Mouse (Mus musculus): ENCODE results near the gene Cnih2. TPM values are rescaled to one million over a fixed set of nuclear protein-coding genes. Genes with fewer than 3 reads are reported as not detected.

Gene Cnih2
- polyA plus RNA-seq, 1 experiment, result 5.2 TPM

GRCm38 (mm10) chr19:5083961-5084833 is 14.1 kb downstream of the Cnih2 start:
- no peak overlapping the region for H3K4me3 ChIP-seq (ENCODE audit: insufficient read depth, low read length)
- TF ChIP-seq POLR2A (IDR thresholded peaks at IDR 0.05; ENCODE audit: low read depth, low read length), result no peak
- no peak for TF ChIP-seq CTCF (IDR thresholded peaks at IDR 0.05; ENCODE audit: borderline replicate concordance, insufficient read depth, low read length)
- no peak overlapping the region for H3K27ac ChIP-seq (ENCODE audit: insufficient read depth, low read length)
- no peaks in the 10 kb centered on the region for H3K4me1 ChIP-seq (ENCODE audit: control insufficient read depth, insufficient read depth, low read length)

DNA sequence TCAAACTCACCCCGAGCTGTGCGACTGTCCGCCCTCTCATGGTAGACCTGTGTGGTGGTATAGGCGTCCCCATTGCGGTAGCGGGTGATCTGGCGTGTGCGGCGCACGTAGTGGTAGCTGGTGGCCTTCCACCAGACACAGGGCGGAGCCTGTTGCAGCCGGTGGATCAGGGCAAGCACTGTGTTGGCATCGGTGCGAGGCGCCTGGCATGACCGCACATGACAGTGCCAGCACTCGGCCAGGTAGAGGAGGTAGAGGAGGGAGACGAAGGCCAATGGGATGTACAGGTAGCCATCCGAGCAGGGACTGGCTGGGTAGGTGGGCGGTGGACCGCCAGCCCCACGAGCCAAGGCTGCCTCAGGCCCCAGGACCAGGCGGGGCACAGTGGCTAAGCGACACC is 15.7 kb downstream of the Cnih2 start:
- TF ChIP-seq POLR2A (IDR thresholded peaks at IDR 0.05; ENCODE audit: low read depth, low read length), result no peak
- TF ChIP-seq CTCF (IDR thresholded peaks at IDR 0.05; ENCODE audit: borderline replicate concordance, insufficient read depth, low read length), result no peak
- no peak overlapping the region for H3K27ac ChIP-seq (ENCODE audit: insufficient read depth, low read length)
- H3K4me1 ChIP-seq (ENCODE audit: control insufficient read depth, insufficient read depth, low read length), result no peaks in the 10 kb centered on the region
- no peak overlapping the region for H3K4me3 ChIP-seq (ENCODE audit: insufficient read depth, low read length)

- Histone ChIP-seq H3K4me3 (ENCODE audit: insufficient read depth, low read length) (no peak overlapping the region), H3K27ac (ENCODE audit: insufficient read depth, low read length) (no peak overlapping the region), H3K4me1 (ENCODE audit: control insufficient read depth, insufficient read depth, low read length) (no peaks in the 10 kb centered on the region)
- TF ChIP-seq CTCF (IDR thresholded peaks at IDR 0.05; ENCODE audit: borderline replicate concordance, insufficient read depth, low read length) (no peak), POLR2A (IDR thresholded peaks at IDR 0.05; ENCODE audit: low read depth, low read length) (no peak)
Measured at GRCm38 (mm10) chr19:5082005-5082404, 16.3 kb downstream of the Cnih2 start.

- no peak for TF ChIP-seq POLR2A (IDR thresholded peaks at IDR 0.05; ENCODE audit: low read depth, low read length)
- no peak for TF ChIP-seq CTCF (IDR thresholded peaks at IDR 0.05; ENCODE audit: borderline replicate concordance, insufficient read depth, low read length)
- H3K4me1 ChIP-seq (ENCODE audit: control insufficient read depth, insufficient read depth, low read length), result no peaks in the 10 kb centered on the region
- H3K4me3 ChIP-seq (ENCODE audit: insufficient read depth, low read length), result no peak overlapping the region
Measured at GRCm38 (mm10) chr19:5079279-5079678, 19.0 kb downstream of the Cnih2 start.

GRCm38 (mm10) chr19:5073518-5073917 is 24.8 kb downstream of the Cnih2 start:
- H3K4me3 ChIP-seq (ENCODE audit: insufficient read depth, low read length), result no peak overlapping the region
- H3K27ac ChIP-seq (ENCODE audit: insufficient read depth, low read length), result 0 out of 2 replicates have a peak overlapping the region, but pooled peaks have one; percentile 23
- no peak for TF ChIP-seq POLR2A (IDR thresholded peaks at IDR 0.05; ENCODE audit: low read depth, low read length)
- H3K4me1 ChIP-seq (ENCODE audit: control insufficient read depth, insufficient read depth, low read length), result no peaks in the 10 kb centered on the region; the same call in 1 of the 2 replicates

More at GRCm38 (mm10) chr19:5079279-5079678, 19.0 kb downstream of the Cnih2 start:
- no peak overlapping the region for H3K27ac ChIP-seq (ENCODE audit: insufficient read depth, low read length)

GRCm38 (mm10) chr19:5073028-5073427 is 25.3 kb downstream of the Cnih2 start:
- Histone ChIP-seq H3K4me1 (ENCODE audit: control insufficient read depth, insufficient read depth, low read length) (no peaks in the 10 kb centered on the region; the same call in 1 of the 2 replicates), H3K4me3 (ENCODE audit: insufficient read depth, low read length) (peak overlapping the region; percentile 46), H3K27ac (ENCODE audit: insufficient read depth, low read length) (peak overlapping the region; percentile 98)
- TF ChIP-seq POLR2A (IDR thresholded peaks at IDR 0.05; ENCODE audit: low read depth, low read length), result no peak; the same call in 1 of the 2 replicates
- peak; percentile 45; the same call in 1 of the 2 replicates for TF ChIP-seq CTCF (IDR thresholded peaks at IDR 0.05; ENCODE audit: borderline replicate concordance, insufficient read depth, low read length)

- TF ChIP-seq POLR2A (IDR thresholded peaks at IDR 0.05; ENCODE audit: low read depth, low read length) (0 out of 2 replicates have a peak, but pooled peaks have one; percentile 48), CTCF (IDR thresholded peaks at IDR 0.05; ENCODE audit: borderline replicate concordance, insufficient read depth, low read length) (no peak)
- H3K27ac ChIP-seq (ENCODE audit: insufficient read depth, low read length), result peak overlapping the region; percentile 98
- H3K4me3 ChIP-seq (ENCODE audit: insufficient read depth, low read length), result peak overlapping the region; percentile 46
- no peaks in the 10 kb centered on the region; the same call in 1 of the 2 replicates for H3K4me1 ChIP-seq (ENCODE audit: control insufficient read depth, insufficient read depth, low read length)
Measured at GRCm38 (mm10) chr19:5072389-5073019, 25.8 kb downstream of the Cnih2 start.

DNA sequence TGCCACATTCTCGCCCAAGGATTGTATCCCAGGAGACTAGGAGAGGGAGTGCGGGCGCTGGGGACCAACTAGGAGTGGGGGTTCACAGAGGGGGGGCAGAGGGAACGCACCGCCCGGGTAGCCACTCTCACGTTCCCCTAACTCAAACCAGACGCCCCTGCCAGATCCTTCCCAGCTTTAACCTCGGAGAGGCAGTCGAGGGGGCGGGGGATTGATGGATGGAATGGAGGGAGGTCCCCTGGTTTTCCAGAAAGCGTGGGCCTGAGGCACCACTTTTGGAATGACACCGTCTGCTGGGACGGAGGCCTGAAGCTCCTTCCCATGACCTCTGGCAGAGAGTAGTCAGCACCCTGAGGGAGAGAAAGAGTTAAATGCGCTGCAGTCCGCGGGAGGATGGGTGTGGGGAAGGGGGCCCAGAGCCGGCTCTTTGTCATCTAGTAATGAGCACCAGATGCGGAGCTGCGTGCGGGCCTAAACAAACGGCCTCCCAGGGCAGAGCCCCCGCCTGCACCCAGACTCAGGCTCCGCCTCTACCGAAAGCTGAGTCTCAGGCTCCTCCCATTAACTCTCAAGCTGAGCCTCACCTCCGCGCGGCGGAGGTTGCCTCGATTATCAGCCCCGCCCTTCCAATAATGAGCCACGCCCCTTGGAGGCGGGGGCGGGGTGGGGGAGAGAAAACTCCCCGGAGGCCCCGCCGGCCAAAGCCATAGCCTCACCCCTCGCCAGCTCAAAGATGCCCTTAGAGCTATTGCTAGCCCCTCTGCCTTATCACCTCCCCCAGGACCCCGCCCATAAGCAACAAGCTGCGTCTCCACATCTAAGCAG is 26.6 kb downstream of the Cnih2 start:
- Histone ChIP-seq H3K27ac (ENCODE audit: insufficient read depth, low read length) (peak overlapping the region; percentile 98), H3K4me1 (ENCODE audit: control insufficient read depth, insufficient read depth, low read length) (peaks cover 7% of the 10 kb centered on the region), H3K4me3 (ENCODE audit: insufficient read depth, low read length) (peak overlapping the region; percentile 46)
- peak; percentile 69 for TF ChIP-seq POLR2A (IDR thresholded peaks at IDR 0.05; ENCODE audit: low read depth, low read length)
- no peak for TF ChIP-seq CTCF (IDR thresholded peaks at IDR 0.05; ENCODE audit: borderline replicate concordance, insufficient read depth, low read length)

GRCm38 (mm10) chr19:5071077-5071476 is 27.2 kb downstream of the Cnih2 start:
- Histone ChIP-seq H3K4me1 (ENCODE audit: control insufficient read depth, insufficient read depth, low read length) (peaks cover 7% of the 10 kb centered on the region), H3K4me3 (ENCODE audit: insufficient read depth, low read length) (peak overlapping the region; percentile 29), H3K27ac (ENCODE audit: insufficient read depth, low read length) (peak overlapping the region; percentile 75)
- TF ChIP-seq CTCF (IDR thresholded peaks at IDR 0.05; ENCODE audit: borderline replicate concordance, insufficient read depth, low read length) (no peak), POLR2A (IDR thresholded peaks at IDR 0.05; ENCODE audit: low read depth, low read length) (peak; percentile 49; the same call in 1 of the 2 replicates)

Measured in embryonic fibroblast, embryonic 13.5 days (primary cell).